Mouse (Mus musculus): ENCODE measurements around the gene Pex5l. TPM values are rescaled to one million over a fixed set of nuclear protein-coding genes. Genes with fewer than 3 reads are reported as not detected.

Gene Pex5l
- total RNA-seq (2014; rRNA removed): 23.9 and 32.7 TPM in 2 replicates
- polyA plus RNA-seq (2015; fragmentation: Nextera tagmentation; extraction: Ambion mirVana): 2.6 and 3.3 TPM in 2 replicates

DNA sequence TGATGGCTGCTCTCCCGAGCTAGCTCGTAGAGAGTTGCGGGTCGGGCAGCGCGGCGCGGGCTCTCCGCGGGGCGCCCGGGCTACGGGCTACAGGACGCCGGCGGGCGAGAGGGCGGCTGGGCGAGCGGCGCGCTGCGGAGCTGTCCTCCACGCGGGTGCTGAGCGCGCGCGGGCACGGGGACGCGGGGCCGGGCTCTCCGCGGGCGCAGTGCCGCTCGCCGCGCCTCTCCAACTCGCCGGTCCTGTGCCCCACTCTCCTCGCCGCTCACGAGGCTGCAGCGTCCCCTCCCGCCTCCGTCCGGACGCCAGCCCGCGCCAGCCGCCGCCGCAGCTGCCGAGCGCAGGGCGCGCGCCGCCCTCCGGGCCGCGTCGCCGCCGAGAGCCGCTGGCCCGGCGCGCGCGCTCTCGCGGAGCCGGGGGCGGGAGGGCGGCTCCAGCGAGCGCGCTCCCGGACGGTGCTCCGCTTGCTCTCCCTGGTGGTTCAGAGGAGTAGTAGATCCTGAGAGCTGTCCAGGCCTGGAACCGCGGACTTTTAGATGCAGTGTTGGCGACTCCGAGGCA, at the start of gene Pex5l:
Pex5l (minus strand) TSS at position 347 of the 561 bp plus-strand sequence.
- ATAC-seq: peak; percentile 97
- no peaks in the 10 kb centered on the region for H3K4me1 ChIP-seq (ENCODE audit: insufficient read depth)

GRCm38 (mm10) chr3:33165186-33165585, 22.1 kb upstream of the Pex5l start:
- Histone ChIP-seq H3K9ac (no peak overlapping the region), H3K9me3 (ENCODE audit: low read length) (no peaks in the 10 kb centered on the region), H3K4me3 (ENCODE audit: low read depth, low read length) (no peak overlapping the region), H3K27me3 (ENCODE audit: insufficient read depth, low read length) (no peaks in the 10 kb centered on the region), H3K4me1 (ENCODE audit: insufficient read depth) (no peaks in the 10 kb centered on the region), H3K4me2 (ENCODE audit: low read depth) (no peak overlapping the region), H3K27ac (ENCODE audit: low read depth, low read length) (no peak overlapping the region), H3K36me3 (ENCODE audit: insufficient read depth) (no peaks in the 10 kb centered on the region)
- DNase-seq (no peak), ATAC-seq (no peak)
- WGBS: 83% methylated on average over 3 of the region's 3 CpGs
- TF ChIP-seq CTCF (IDR thresholded peaks at IDR 0.05; ENCODE audit: low read depth): no peak

More for the DNA sequence above, at the start of gene Pex5l:
- Histone ChIP-seq H3K36me3 (ENCODE audit: insufficient read depth) (no peaks in the 10 kb centered on the region), H3K4me2 (ENCODE audit: low read depth) (peak within 1 kb of the TSS; percentile 83), H3K9me3 (ENCODE audit: low read length) (no peaks in the 10 kb centered on the region), H3K27me3 (ENCODE audit: insufficient read depth, low read length) (peaks cover 3% of the 10 kb centered on the region), H3K27ac (ENCODE audit: low read depth, low read length) (peak within 1 kb of the TSS; percentile 66; the same call in 1 of the 2 replicates), H3K9ac (peak within 1 kb of the TSS; percentile 69), H3K4me3 (ENCODE audit: low read depth, low read length) (peak within 1 kb of the TSS; percentile 77)
- WGBS: under 1% methylated on average over 86 of the region's 88 CpGs
- DNase-seq: peak; percentile 92
- TF ChIP-seq CTCF (IDR thresholded peaks at IDR 0.05; ENCODE audit: low read depth): peak; percentile 69

GRCm38 (mm10) chr3:33163821-33164220, 20.8 kb upstream of the Pex5l start:
- Histone ChIP-seq H3K27ac (ENCODE audit: low read depth, low read length) (no peak overlapping the region), H3K4me1 (ENCODE audit: insufficient read depth) (no peaks in the 10 kb centered on the region), H3K36me3 (ENCODE audit: insufficient read depth) (no peaks in the 10 kb centered on the region), H3K4me2 (ENCODE audit: low read depth) (no peak overlapping the region), H3K4me3 (ENCODE audit: low read depth, low read length) (no peak overlapping the region), H3K27me3 (ENCODE audit: insufficient read depth, low read length) (no peaks in the 10 kb centered on the region), H3K9ac (no peak overlapping the region), H3K9me3 (ENCODE audit: low read length) (no peaks in the 10 kb centered on the region)
- ATAC-seq (no peak), DNase-seq (no peak)
- TF ChIP-seq CTCF (IDR thresholded peaks at IDR 0.05; ENCODE audit: low read depth): peak; percentile 42; the same call in 1 of the 2 replicates

- Histone ChIP-seq H3K27ac (ENCODE audit: low read depth, low read length) (no peak overlapping the region), H3K36me3 (ENCODE audit: insufficient read depth) (no peaks in the 10 kb centered on the region), H3K4me2 (ENCODE audit: low read depth) (peak overlapping the region; percentile 83), H3K27me3 (ENCODE audit: insufficient read depth, low read length) (peaks cover 3% of the 10 kb centered on the region), H3K4me1 (ENCODE audit: insufficient read depth) (no peaks in the 10 kb centered on the region), H3K9me3 (ENCODE audit: low read length) (no peaks in the 10 kb centered on the region), H3K9ac (no peak overlapping the region), H3K4me3 (ENCODE audit: low read depth, low read length) (peak overlapping the region; percentile 77)
- no peak; the same call in 1 of the 2 replicates for ATAC-seq
- no peak for DNase-seq
- no peak for TF ChIP-seq CTCF (IDR thresholded peaks at IDR 0.05; ENCODE audit: low read depth)
- 85% methylated on average over 7 of the region's 7 CpGs for WGBS
These were observed 545 bp upstream of the Pex5l start for GRCm38 (mm10) chr3:33143592-33143991.

- Histone ChIP-seq H3K27ac (ENCODE audit: low read depth, low read length) (no peak overlapping the region), H3K9ac (peak overlapping the region; percentile 69), H3K36me3 (ENCODE audit: insufficient read depth) (no peaks in the 10 kb centered on the region), H3K4me1 (ENCODE audit: insufficient read depth) (no peaks in the 10 kb centered on the region), H3K9me3 (ENCODE audit: low read length) (no peaks in the 10 kb centered on the region), H3K27me3 (ENCODE audit: insufficient read depth, low read length) (peaks cover 3% of the 10 kb centered on the region), H3K4me3 (ENCODE audit: low read depth, low read length) (peak overlapping the region; percentile 77), H3K4me2 (ENCODE audit: low read depth) (peak overlapping the region; percentile 83)
- DNase-seq (peak; percentile 24), ATAC-seq (peak; percentile 7)
- TF ChIP-seq CTCF (IDR thresholded peaks at IDR 0.05; ENCODE audit: low read depth): no peak
- under 1% methylated on average over 17 of the region's 17 CpGs for WGBS
These were observed 649 bp downstream of the Pex5l start for GRCm38 (mm10) chr3:33142398-33142797.

- no peak for DNase-seq
- Histone ChIP-seq H3K4me1 (ENCODE audit: insufficient read depth) (no peaks in the 10 kb centered on the region), H3K36me3 (ENCODE audit: insufficient read depth) (no peaks in the 10 kb centered on the region), H3K4me2 (ENCODE audit: low read depth) (no peak overlapping the region), H3K4me3 (ENCODE audit: low read depth, low read length) (no peak overlapping the region), H3K27me3 (ENCODE audit: insufficient read depth, low read length) (no peaks in the 10 kb centered on the region), H3K9ac (no peak overlapping the region), H3K27ac (ENCODE audit: low read depth, low read length) (no peak overlapping the region), H3K9me3 (ENCODE audit: low read length) (no peaks in the 10 kb centered on the region)
- ATAC-seq: no peak
- TF ChIP-seq CTCF (IDR thresholded peaks at IDR 0.05; ENCODE audit: low read depth): no peak
These were observed 13.1 kb downstream of the Pex5l start for GRCm38 (mm10) chr3:33129944-33130343.

GRCm38 (mm10) chr3:33124796-33125195, 18.3 kb downstream of the Pex5l start:
- Histone ChIP-seq H3K36me3 (ENCODE audit: insufficient read depth) (no peaks in the 10 kb centered on the region), H3K4me2 (ENCODE audit: low read depth) (no peak overlapping the region), H3K4me3 (ENCODE audit: low read depth, low read length) (no peak overlapping the region), H3K27me3 (ENCODE audit: insufficient read depth, low read length) (no peaks in the 10 kb centered on the region), H3K27ac (ENCODE audit: low read depth, low read length) (no peak overlapping the region), H3K9me3 (ENCODE audit: low read length) (no peaks in the 10 kb centered on the region), H3K4me1 (ENCODE audit: insufficient read depth) (no peaks in the 10 kb centered on the region), H3K9ac (no peak overlapping the region)
- ATAC-seq: no peak
- WGBS: 81% methylated on average over 5 of the region's 5 CpGs
- TF ChIP-seq CTCF (IDR thresholded peaks at IDR 0.05; ENCODE audit: low read depth): no peak
- DNase-seq: no peak

Data from forebrain, postnatal 0 days (tissue).